Mouse (Mus musculus) spleen, adult 2 months (tissue): ENCODE data around the gene Brsk1.
A peak's percentile ranks its signal among the peaks of the same experiment; 100 is the strongest.

Source experiments
- CTCF ChIP-seq: fragments of 200-500 bp; IDR thresholded peaks from 2 replicates; pipeline ENCODE4 v1.5.1; 2011; ENCODE audit warnings: mild to moderate bottlenecking, inconsistent platforms; ENCODE audit not compliant: insufficient read depth, insufficient read length, insufficient replicate concordance; ENCODE audit errors: extremely low read depth
- POLR2A ChIP-seq: fragments of 200-500 bp; IDR thresholded peaks from 2 replicates; pipeline ENCODE4 v1.6.1; 2011; ENCODE audit warnings: low read depth, low read length, inconsistent platforms

- no peak for TF ChIP-seq CTCF
- TF ChIP-seq POLR2A = peak; percentile 3; the same call in 1 of the 2 replicates
Measured at GRCm38 (mm10) chr7:4653780-4654179, 36.6 kb upstream of the Brsk1 start.
